Mouse (Mus musculus) kidney, embryonic 16.5 days (tissue): ENCODE measurements around the gene Flt1. TPM values are rescaled to one million over a fixed set of nuclear protein-coding genes. Genes with fewer than 3 reads are reported as not detected.

ENCODE experiments used
- ATAC-seq: fragments of 200-750 bp; cut with Nextera tagmentation; 2 replicates; pipeline ENCODE4 v1.8.0; 2017; ENCODE audit warnings: moderate TSS enrichment; ENCODE audit not compliant: low FRiP score, low TSS enrichment
- H3K27ac ChIP-seq: fragments of 300-500 bp; sonication (generic); 2 replicates; pipeline ENCODE4 v1.5.1; 2014; ENCODE audit warnings: low read length
- H3K27me3 ChIP-seq: fragments of 300-500 bp; sonication (generic); 2 replicates; pipeline ENCODE4 v1.6.1; 2014; ENCODE audit warnings: low read length, control low read depth, mixed read lengths; ENCODE audit not compliant: insufficient read depth
- H3K36me3 ChIP-seq: fragments of 300-500 bp; sonication (generic); 2 replicates; pipeline ENCODE4 v1.6.1; 2014; ENCODE audit warnings: low read length, control low read depth, mixed read lengths; ENCODE audit not compliant: insufficient read depth
- H3K4me1 ChIP-seq: fragments of 300-500 bp; sonication (generic); 2 replicates; pipeline ENCODE4 v1.6.1; 2014; ENCODE audit warnings: low read length, control low read depth, mixed read lengths; ENCODE audit not compliant: insufficient read depth
- H3K4me2 ChIP-seq: fragments of 300-500 bp; sonication (generic); replicated peaks from 2 replicates; pipeline ENCODE4 v1.6.1; 2014; ENCODE audit warnings: low read depth, low read length
- H3K4me3 ChIP-seq: fragments of 300-500 bp; sonication (generic); 2 replicates; pipeline ENCODE4 v1.5.1; 2014; ENCODE audit warnings: mild to moderate bottlenecking, low read length
- H3K9ac ChIP-seq: fragments of 300-500 bp; sonication (generic); replicated peaks from 2 replicates; pipeline ENCODE4 v1.6.1; 2014; ENCODE audit warnings: low read length
- H3K9me3 ChIP-seq: fragments of 300-500 bp; sonication (generic); 2 replicates; pipeline ENCODE4 v1.6.1; 2016; ENCODE audit warnings: low read length, control low read depth
- WGBS: fragments of 180-500 bp; shearing (Covaris S2); extraction: QIAGEN DNeasy Blood & Tissue Kit; methylation state at CpG from one replicate; pipeline ENCODE4 v1.1.7; 2014; 5-methylcytosine and 5-hydroxymethylcytosine counted together
- polyA plus RNA-seq: library from polyadenylated mRNA; unstranded; fragments of >200 nt; fragmentation: Nextera tagmentation; extraction: Ambion mirVana; gene quantifications from 2 replicates; pipeline ENCODE4 v1.2.1, GENCODE M21; 2015

Flt1 gene
- polyA plus RNA-seq, 1 experiment from 2014 or later: 19.7 TPM

- no peaks in the 10 kb centered on the region for H3K4me1 ChIP-seq
- H3K36me3 ChIP-seq: peaks cover 31% of the 10 kb centered on the region
- no peaks in the 10 kb centered on the region for H3K9me3 ChIP-seq
- ATAC-seq: no peak
- no peaks in the 10 kb centered on the region for H3K27me3 ChIP-seq
- no peak overlapping the region for H3K4me3 ChIP-seq
- H3K9ac ChIP-seq: no peak overlapping the region
- H3K4me2 ChIP-seq: no peak overlapping the region
- 83% methylated on average over 12 of the region's 12 CpGs for WGBS
- H3K27ac ChIP-seq: no peak overlapping the region
Measured at GRCm38 (mm10) chr5:147549016-147549755, 176.6 kb downstream of the Flt1 start.

- no peak for ATAC-seq
- Histone ChIP-seq H3K4me3 (no peak overlapping the region), H3K9ac (no peak overlapping the region), H3K27me3 (no peaks in the 10 kb centered on the region), H3K4me1 (no peaks in the 10 kb centered on the region), H3K36me3 (peaks cover 46% of the 10 kb centered on the region), H3K4me2 (no peak overlapping the region), H3K27ac (no peak overlapping the region), H3K9me3 (no peaks in the 10 kb centered on the region)
- 75% methylated on average over 11 of the region's 11 CpGs for WGBS
Measured at GRCm38 (mm10) chr5:147545731-147546241, 180.0 kb downstream of the Flt1 start.

- peaks cover 42% of the 10 kb centered on the region for H3K36me3 ChIP-seq
- no peak for ATAC-seq
- WGBS: 50% methylated on average over 6 of the region's 6 CpGs
Measured at GRCm38 (mm10) chr5:147542291-147542690, 183.5 kb downstream of the Flt1 start.

DNA sequence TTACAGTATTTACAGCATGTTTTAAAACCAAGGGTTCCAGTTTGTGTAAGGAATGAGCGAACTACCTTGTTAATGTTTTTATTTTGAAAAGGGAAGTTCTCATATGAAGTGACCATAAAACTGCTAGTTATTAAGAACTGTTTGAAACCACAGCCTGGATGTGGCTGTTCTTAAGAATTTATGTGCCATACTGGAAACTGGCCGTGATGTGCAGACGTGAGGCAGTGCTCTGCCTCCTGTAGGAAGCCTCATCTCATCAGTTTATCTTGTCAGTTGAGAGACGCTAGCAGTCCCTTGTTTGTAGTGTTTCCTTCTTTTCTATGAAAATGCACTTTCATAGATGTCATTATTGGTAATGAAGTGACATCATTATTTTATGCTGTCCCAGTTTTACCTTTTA, 186.0 kb downstream of the Flt1 start:
- no peak overlapping the region for H3K4me3 ChIP-seq
- H3K4me2 ChIP-seq: no peak overlapping the region
- H3K9ac ChIP-seq: no peak overlapping the region
- no peaks in the 10 kb centered on the region for H3K27me3 ChIP-seq
- H3K9me3 ChIP-seq: no peaks in the 10 kb centered on the region
- peaks cover 44% of the 10 kb centered on the region for H3K36me3 ChIP-seq
- WGBS: 88% methylated on average over 4 of the region's 4 CpGs
- H3K4me1 ChIP-seq: no peaks in the 10 kb centered on the region
- no peak for ATAC-seq
- H3K27ac ChIP-seq: no peak overlapping the region

More at GRCm38 (mm10) chr5:147542291-147542690, 183.5 kb downstream of the Flt1 start:
- Histone ChIP-seq H3K4me1 (no peaks in the 10 kb centered on the region), H3K9ac (no peak overlapping the region), H3K27ac (no peak overlapping the region), H3K4me3 (no peak overlapping the region), H3K9me3 (no peaks in the 10 kb centered on the region), H3K27me3 (no peaks in the 10 kb centered on the region), H3K4me2 (no peak overlapping the region)

DNA sequence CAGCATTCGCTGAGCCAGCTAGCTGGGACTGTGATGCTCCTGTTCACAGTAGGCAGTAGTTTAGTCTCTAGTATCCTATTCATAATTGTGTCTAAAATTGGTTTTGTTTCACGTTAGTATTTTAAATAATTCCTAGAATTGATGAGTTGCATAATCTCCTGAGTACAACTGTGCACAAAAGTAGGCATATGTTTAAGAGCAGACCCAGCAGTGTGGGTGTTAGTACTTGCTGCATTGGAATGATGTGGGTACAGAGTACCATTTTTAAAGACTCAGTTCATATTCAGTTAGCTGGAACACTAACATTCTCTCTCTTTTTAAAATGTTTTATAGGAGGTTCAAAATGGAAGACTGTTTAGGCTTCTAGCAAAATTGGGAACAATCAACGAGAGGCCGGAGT, 186.4 kb downstream of the Flt1 start:
- no peaks in the 10 kb centered on the region for H3K27me3 ChIP-seq
- no peak overlapping the region for H3K4me3 ChIP-seq
- H3K27ac ChIP-seq: no peak overlapping the region
- ATAC-seq: no peak
- WGBS: 95% methylated on average over 4 of the region's 4 CpGs
- H3K9ac ChIP-seq: no peak overlapping the region
- peaks cover 44% of the 10 kb centered on the region for H3K36me3 ChIP-seq
- H3K9me3 ChIP-seq: no peaks in the 10 kb centered on the region
- H3K4me2 ChIP-seq: no peak overlapping the region
- H3K4me1 ChIP-seq: no peaks in the 10 kb centered on the region

- H3K4me1 ChIP-seq: no peaks in the 10 kb centered on the region
- no peaks in the 10 kb centered on the region for H3K27me3 ChIP-seq
- no peaks in the 10 kb centered on the region for H3K9me3 ChIP-seq
- no peak overlapping the region for H3K27ac ChIP-seq
- ATAC-seq: no peak
- no peak overlapping the region for H3K9ac ChIP-seq
- WGBS: 91% methylated on average over 6 of the region's 6 CpGs
- no peak overlapping the region for H3K4me3 ChIP-seq
- peaks cover 26% of the 10 kb centered on the region; the same call in 1 of the 2 replicates for H3K36me3 ChIP-seq
- H3K4me2 ChIP-seq: no peak overlapping the region
Measured at GRCm38 (mm10) chr5:147532031-147532430, 193.8 kb downstream of the Flt1 start.

- WGBS: 54% methylated on average over 3 of the region's 3 CpGs
- H3K4me1 ChIP-seq: no peaks in the 10 kb centered on the region
- peaks cover 23% of the 10 kb centered on the region; the same call in 1 of the 2 replicates for H3K36me3 ChIP-seq
- ATAC-seq: no peak
- no peak overlapping the region for H3K9ac ChIP-seq
- H3K4me2 ChIP-seq: no peak overlapping the region
- no peak overlapping the region for H3K4me3 ChIP-seq
- H3K9me3 ChIP-seq: no peaks in the 10 kb centered on the region
- H3K27me3 ChIP-seq: no peaks in the 10 kb centered on the region
- H3K27ac ChIP-seq: no peak overlapping the region
Measured at GRCm38 (mm10) chr5:147527788-147528187, 198.0 kb downstream of the Flt1 start.

- H3K9me3 ChIP-seq: no peaks in the 10 kb centered on the region
- no peak overlapping the region for H3K27ac ChIP-seq
- 88% methylated on average over 6 of the region's 6 CpGs for WGBS
- no peaks in the 10 kb centered on the region for H3K4me1 ChIP-seq
- H3K9ac ChIP-seq: no peak overlapping the region
- no peak for ATAC-seq
- H3K4me3 ChIP-seq: no peak overlapping the region
- peaks cover 27% of the 10 kb centered on the region; the same call in 1 of the 2 replicates for H3K36me3 ChIP-seq
- no peak overlapping the region for H3K4me2 ChIP-seq
- no peaks in the 10 kb centered on the region for H3K27me3 ChIP-seq
Measured at GRCm38 (mm10) chr5:147527006-147527405, 198.8 kb downstream of the Flt1 start.
